Mouse (Mus musculus) urinary bladder, postnatal 14 days (tissue): ENCODE measurements at regions not wholly inside any gene's neighbourhood (a gene's known extent, or its start where the extent isn't known, plus 50 kb on each side); places are given as distances from the start of the nearest gene placed in this dataset.
A peak's percentile ranks its signal among the peaks of the same experiment; 100 is the strongest.

Experiments
- DNase-seq: peaks from one replicate; pipeline ENCODE4 v3.0.0; 2021; ENCODE audit warnings: low spot score

DNA sequence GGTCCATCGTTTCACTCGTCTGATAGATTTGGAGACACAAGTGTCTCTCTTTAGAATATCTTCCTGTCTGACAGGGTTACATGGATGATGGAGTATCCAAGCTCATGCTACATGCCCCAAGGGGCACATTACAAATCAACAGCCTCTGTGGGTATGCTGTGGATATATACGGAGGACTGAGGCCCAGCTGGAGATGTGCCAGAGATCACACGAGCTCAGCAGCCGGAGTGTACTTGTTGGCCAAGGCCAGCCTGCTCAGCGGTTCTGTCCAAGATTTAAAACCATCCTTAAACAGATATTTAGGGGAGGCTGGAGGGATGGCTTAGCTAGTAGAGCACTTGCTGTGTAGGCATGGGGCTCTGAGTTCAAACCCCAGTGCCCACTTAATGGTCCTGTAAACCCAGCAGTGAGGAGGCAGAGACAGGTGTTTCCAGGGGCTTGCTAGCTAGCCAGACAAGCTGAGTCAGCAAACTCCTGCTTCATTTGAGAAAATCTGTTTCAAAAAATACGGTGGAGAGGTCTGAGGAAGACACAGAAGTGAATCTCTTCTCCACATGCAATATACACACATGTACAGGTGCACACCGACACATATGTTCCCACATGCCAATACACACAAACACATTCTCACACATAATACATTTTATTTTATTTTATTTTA is 85.6 kb upstream of the Aldh1b1 start:
- no peak for DNase-seq

GRCm38 (mm10) chr4:45703997-45704396 is 94.8 kb upstream of the Aldh1b1 start:
- DNase-seq: no peak

DNA sequence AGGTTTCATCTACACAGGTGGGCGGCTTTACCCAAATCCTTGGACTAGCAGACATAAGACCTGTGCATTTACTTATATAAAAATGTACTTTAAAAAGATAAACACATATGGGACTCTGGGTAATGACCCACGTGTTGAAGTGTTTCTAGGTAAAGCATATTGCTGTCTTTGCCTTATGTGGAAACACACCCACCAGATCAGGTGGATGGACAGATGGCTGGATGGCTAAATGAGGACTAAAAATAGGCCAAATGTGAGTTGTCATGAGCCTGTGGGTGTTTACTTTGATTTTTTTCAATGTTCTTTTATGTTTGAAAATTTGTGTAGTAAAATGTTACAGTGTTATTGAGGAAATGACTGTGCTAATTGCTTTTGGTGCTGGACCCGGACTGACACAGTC is 99.2 kb upstream of the Aldh1b1 start:
- no peak for DNase-seq

GRCm38 (mm10) chr4:45695239-45695638 is 103.6 kb upstream of the Aldh1b1 start:
- no peak for DNase-seq

DNA sequence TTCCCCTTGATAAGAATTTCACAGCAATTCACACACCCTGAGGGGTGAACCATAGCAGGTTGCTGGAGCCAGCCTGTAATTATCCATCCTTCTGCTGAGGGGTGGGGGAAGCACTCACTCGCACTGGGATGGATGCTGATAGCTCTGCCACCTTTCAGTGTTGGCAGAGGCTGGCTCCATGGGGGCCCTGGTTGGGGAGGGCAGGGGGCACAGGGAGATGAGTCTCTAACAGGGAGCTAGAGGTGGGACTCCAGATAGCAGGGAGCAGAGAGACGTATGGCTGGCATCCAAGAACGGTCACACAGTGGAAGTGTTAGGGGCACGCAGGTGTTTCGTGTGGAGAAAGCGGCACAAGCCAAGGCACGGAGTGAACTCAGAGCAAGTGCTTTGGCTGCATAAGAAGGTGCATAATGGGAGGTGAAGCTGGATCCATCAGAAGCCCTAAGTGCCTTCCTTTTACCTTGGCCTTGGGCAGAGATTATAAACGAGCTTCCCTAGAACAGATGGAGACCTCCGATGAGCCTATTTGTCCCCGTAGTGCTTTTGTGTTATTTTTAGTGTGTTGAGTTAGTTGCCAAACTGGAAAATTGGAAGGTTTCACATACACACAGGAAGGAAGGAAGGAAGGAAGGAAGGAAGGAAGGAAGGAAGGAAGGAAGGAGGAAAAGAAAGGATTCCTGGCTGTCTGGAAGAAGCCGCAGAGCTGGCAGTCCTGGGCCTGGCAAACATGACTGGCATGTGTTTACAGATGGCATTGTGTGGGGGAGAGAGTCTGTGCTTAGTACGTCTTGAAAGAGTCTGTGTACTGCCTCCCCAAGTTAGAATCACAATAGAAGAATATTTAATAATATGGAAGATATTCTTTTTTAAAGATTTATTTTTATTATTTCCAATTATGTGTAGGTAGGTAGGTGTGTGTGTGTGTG is 108.6 kb upstream of the Aldh1b1 start:
- DNase-seq: no peak

GRCm38 (mm10) chr4:45689572-45689971 is 109.2 kb upstream of the Aldh1b1 start:
- no peak for DNase-seq

- no peak for DNase-seq
These were observed 110.6 kb upstream of the Aldh1b1 start for GRCm38 (mm10) chr4:45688233-45688632.

DNA sequence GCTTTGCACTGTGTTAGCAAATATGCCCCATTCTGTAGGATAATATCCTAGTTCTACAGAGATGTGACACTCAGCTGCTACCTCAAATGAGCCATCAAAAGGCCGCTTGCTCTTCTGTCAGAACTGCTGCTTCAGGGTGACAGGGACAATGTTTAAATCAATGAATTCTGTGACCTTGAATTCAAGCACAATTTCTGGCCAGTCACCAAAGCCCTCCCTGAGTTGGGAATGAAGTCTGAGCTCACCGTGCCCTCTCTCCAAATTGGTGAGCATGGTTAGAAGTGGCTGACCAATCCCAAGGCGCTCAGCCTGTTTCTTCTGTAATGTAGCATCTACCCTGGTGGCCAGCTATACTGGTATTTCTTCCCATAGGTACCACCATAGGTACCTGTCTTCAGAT is 113.8 kb upstream of the Aldh1b1 start:
- no peak for DNase-seq

DNA sequence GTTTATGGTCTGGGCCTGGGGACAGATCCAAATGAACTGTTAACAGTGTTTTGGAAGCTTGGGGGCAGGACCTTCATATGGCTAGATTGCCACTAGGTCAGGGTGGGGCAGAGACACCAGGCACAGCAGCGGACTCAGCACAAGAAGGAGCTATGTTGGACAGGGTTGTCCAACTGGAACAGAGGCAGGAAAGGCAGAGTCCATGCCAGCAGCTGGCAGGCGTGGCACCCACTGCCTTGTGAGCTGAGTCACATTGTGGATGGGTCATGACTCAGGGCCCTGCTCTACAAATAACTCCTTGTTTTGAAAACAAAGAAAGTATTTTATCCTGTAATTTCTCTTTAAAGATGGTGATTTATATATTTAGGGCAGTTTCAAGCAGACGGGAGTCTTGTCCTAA is 115.6 kb upstream of the Aldh1b1 start:
- DNase-seq: peak; percentile 30

DNA sequence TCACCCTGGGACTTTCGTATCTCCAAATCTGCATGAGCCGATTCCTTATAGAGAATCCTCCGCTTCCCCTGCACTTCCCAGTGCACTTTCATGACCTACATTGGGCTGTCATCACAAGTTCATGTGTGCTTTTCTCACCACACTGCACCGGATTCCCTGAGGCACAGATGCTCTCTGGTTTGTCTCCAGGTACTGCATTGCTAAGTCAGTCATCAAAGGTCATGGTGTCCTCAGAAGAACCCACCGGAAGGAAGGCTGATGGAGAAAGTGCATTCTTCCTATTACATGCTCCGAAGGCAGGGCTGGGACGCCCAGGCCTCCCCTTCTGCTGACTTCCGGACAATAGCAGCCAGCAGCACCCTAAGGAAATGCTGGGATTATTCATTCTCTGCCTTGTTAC is 116.1 kb upstream of the Aldh1b1 start:
- no peak for DNase-seq

DNA sequence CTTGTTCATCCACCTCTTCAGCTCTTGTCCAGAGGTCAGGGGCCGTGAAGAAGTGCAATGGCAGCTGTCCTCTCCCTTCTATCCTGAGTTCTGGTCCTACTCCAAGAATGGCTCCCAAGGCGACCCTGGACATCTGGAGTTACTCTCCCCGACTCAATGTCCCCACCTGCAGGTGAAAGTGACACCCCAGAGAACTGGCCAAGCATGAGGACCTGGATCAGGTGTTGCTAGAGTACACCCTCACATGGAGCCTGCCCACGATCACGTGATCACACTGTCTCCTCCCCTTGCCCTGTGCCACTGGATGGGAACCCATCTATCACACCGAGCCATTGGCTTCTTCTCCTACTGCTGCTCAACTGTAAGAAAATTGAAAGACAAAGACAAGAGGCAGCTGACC is 122.7 kb upstream of the Aldh1b1 start:
- DNase-seq: no peak

DNA sequence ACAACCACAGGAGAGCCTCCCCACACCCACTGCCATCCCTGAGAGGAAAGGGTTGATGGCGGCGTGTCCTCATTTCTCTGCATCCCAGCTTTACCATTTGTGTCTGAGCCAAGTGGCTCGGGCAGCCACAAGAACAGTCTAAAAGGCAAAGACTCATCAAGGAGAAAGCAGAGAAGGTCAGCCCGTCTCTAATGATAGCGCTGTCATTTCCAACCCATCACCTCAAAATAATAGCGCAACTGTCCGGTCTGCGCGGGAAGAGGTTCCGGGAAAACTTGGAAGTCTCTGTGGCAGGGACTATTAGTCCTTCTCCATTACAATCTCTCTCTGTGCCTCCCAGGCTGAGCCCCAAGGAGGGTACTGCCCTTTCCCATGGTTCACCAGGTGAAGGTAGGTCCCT is 124.5 kb upstream of the Aldh1b1 start:
- no peak for DNase-seq

- DNase-seq: no peak
These were observed 125.6 kb upstream of the Aldh1b1 start for GRCm38 (mm10) chr4:45673081-45673819.

DNA sequence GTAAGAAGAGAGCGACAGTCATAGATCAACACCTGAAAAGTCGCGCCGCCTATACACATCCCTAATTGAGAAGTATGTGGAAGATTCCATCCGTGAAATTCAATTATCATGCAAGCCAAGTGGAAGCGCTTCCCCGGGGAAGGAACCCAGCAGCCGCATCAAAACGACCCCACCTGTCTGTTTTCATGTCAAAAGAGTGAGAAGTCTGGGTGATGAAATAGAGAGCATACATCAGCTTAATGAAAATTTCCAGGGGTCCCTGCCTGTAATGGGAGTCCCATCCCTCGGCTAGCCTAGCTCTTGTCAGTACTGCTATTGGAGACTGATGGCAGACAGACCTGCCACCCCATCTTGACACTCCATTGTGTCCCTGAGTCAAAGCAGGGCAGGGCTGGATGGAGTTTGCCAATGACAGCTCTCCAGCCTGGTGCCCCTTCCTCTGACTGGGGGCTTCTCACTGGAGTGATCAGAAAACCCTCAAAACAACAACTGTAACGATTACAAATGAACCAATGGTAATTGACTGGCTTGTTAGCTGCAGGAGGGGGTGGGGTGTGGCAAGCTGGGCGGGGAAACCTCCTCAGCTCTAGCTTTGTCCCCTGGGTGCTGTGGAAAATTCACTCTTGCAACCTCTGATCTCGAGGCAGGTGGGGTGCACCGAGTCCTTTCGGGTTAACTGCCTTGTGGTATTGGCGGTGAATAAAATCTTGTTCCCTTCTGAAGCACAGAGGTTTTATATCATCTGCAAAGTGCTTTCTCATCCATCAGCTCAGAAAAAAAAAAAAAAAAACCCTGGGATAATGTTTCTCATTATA is 126.4 kb upstream of the Aldh1b1 start:
- DNase-seq: no peak

DNA sequence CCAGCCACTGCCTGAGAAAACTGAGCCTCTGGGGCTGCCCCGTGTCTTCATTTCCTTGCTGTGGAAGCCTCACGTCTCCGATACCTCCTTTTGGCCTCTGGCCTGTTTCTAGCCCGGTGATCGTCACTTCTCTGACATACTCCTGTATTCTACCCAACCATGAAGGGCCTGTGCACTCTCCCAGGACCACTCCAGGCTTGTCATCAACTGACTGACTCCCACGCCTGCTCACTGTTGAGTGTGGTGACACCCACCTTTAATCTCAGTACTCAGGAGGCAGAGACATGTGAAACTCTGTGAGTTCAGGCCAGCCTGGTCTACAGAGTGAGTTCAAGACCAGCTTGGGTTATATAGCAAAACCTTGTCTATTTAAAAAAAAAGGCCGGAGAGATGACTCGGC is 132.1 kb upstream of the Shb start:
- DNase-seq: no peak

- no peak for DNase-seq
These were observed 125.2 kb upstream of the Shb start for GRCm38 (mm10) chr4:45657350-45657978.

- no peak for DNase-seq
These were observed 123.5 kb upstream of the Shb start for GRCm38 (mm10) chr4:45655780-45656179.

- DNase-seq: no peak
These were observed 122.5 kb upstream of the Shb start for GRCm38 (mm10) chr4:45654804-45655155.

DNA sequence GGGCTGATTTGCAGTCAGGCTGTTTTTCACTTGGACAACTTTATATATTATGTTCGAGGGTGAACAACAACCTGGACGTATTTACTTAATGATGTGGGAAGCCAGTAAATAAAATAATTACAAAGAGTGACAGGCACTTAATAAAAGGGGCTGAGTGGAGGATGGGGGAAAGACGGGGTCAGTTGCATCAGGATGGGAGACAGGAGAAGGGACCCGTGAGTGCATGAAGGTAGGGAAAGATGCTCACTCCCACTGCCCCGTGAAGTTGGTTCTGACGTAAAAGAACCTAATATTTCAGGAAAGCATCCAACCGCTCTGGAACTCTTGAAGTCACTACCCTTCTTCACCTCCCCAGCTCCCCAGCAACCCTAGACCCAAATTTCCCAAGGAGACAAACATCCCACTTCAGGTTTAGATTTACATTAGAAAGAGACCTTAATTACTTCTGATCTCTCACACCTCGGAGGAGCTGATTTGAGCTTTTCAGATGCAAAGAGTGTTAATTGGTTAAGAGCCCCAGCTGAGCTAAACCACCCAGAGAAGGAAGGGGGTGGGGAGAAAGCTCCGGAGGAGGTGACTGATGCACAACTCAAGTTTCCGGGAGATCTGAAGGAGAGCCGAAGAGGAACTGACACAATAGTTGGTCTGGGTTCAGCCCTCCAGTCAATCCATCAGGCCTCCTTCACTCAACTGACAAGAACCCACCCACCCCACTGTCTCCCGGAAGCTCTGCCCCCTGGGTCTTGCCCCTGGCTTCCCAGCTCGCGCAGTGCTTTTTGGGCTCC is 121.9 kb upstream of the Shb start:
- DNase-seq: no peak

DNA sequence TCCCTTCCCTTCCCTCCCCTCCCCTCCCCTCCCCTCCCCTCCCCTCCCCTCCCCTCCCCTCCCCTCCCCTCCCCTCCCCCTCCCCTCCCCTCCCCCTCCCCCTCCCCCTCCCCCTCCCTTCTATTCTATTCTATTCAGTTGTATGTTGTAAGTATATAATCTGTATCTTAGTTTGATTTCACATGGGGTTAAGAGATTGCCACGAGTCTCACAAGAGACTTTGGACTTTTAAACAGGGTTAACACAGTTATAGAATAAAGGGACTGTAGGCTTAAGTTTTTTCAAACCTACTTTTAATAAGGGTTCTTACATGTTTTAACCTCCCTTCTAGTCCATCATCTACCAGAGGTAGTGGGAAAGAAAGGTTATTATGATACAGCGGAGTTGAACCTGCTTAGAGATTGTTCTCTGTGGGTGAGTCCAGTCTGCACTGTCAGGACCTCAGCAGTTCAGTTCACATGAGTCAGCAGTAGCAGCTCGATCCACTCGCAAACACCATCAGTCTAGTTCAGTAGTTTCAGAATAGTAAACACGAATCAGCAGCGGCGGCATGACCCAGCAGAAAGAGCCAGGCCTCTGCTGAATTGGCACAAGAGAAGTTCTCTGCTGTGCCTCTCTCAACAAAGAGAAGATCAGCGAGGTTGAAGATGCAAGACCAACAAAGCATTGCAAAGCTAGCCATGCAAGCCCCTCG is 116.8 kb upstream of the Shb start:
- no peak for DNase-seq
